Mouse (Mus musculus) right cerebral cortex, postnatal 36 days (tissue): Measurements from ENCODE around the gene Slc1a7.
A peak's percentile ranks its signal among the peaks of the same experiment; 100 is the strongest.

Experiments
- DNase-seq, 2 experiments: peaks; one replicate each; pipeline ENCODE4 v3.0.0; 2022; ENCODE audit warnings: low spot score in 2 of 2, mixed read lengths in 1 of 2

The Slc1a7 gene

DNA sequence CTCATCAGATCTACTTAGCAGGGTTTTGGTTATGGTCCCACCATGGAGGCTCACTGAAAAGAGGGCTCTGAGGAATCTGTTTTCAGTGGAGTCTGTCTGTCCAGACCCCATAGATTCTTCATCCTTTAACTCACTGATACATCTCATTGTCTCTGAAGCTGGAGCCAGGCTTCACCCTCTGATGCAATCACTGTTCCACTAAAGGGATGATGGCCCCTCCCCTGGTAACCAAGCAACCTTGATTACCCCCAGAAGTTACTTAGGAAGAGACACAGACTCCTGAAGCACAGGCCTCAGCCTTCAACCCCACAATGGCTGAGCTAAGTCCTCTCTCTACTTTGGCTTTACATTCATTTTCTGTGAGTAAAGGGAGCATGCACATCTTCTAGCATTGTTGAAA lies 1.6 kb downstream of the Slc1a7 start:
- DNase-seq: no peak

DNA sequence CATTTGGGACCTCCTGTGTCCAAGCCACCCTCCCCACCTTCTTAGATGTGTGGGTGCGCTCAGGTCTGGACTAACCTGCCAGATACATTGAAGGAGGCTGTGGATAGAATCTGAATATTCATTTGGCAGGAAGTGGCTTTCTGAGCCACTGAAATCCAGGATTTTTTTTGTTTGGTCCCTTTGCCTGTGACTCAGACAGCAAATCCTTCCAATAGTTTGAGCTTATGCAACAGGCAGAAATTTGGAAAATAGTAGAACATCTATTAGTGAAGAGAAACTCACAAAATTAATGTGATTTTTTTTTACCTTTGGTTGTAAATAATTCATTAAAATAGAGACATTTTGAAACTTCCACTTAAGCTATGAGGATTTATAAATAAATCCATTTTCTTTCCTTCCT lies 3.0 kb downstream of the Slc1a7 start:
- DNase-seq: no peak

DNA sequence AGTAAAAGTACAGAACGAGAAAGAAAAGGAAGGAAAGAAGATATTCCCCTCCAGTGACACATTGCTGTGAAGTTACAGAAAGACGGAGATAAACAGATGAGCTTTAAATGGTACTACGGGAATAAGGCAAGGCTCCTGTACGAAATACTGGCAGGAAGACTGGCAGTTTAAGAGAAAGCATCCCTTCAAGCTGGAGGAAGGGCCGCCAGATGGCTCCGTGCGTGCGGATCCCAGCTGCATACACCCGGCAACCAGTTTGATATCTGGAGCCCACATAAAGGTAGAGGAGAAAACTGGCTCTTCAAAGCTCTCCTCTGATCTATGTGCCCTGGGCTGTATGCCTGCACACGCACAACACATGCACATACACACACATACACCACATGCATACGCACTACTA lies 6.4 kb downstream of the Slc1a7 start:
- DNase-seq: no peak

DNA sequence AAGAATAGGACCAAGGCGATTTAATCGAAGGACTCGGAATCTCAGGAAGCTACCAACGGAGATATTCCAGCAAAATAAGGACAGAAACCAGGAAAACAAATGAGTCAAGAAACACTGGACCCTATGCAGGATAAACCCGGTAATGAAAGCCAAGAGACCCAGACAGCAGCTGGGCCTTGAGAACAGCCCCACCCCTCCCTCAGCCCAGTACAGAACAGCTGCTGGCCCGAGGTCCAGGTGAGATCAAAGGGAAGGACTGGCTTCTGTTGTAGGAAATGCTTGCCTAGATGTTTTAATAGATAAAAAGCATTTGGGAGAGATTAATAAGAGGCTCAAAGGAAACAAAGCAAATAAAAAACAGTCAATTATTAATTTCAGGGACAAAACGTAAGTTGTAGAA lies 6.9 kb downstream of the Slc1a7 start:
- DNase-seq: no peak

DNA sequence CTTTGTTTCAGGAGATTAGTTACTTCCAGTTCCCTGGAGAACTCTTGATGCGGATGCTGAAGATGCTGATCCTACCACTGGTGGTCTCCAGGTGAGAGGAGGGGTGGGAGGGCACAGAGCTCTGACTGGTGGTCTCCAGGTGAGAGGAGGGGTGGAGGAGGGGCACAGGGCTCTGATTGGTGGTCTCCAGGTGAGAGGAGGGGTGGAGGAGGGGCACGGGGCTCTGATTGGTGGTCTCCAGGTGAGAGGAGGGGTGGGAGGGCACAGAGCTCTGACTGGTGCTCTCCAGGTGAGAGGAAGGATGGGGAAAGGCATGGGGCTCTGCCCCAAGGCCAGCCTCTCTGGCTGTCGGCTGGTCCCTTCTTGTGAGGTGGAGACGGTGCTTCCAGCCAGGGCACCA lies 9.5 kb downstream of the Slc1a7 start:
- DNase-seq: no peak

DNA sequence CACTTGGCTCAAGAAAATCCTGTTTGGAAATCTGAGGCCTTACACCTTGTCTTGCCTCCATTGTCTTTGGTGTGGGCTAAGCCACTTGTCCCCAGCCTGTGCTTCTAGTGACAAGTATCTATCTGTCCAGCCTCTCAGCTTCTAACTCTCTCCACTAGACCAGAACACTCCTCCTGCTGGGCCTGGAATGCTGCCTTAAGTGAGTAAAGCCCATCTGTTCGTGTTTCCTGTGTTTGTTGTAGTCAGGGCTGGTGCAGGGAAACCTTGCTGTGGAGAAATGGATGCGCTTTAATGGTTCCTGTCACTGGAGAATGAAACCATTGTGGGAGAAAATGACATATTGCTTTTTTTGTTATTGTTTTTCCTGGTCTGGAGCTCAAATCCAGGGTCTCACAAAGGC lies 11.4 kb downstream of the Slc1a7 start:
- no peak for DNase-seq

DNA sequence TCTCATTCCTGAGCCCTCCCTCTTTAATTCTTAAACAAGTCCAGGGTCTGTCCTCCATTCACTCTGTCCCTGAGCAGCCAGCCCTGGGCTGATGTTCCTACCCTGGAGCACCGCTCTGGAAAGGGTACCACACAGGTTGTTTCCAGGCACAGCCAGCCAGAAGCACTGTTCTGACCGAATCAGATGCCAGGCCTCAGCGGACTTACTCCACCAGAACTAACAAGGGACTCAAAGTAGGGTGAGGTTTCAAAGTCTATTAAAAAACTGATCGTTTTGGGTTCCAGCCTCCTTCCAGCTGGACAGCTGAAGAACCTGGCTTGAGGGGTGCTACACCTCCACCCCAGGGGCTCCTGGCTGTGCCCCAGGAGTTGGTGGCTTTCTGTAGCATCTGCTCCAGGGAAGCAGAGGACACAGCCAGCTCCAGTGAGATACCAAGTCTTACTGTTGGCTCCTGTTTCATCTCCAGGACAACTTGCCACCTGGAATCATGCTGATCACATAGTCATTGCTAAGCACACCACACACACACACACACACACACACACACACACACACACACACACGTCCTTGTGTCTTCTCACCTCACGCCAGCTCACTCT lies 12.0 kb downstream of the Slc1a7 start:
- DNase-seq: no peak

DNA sequence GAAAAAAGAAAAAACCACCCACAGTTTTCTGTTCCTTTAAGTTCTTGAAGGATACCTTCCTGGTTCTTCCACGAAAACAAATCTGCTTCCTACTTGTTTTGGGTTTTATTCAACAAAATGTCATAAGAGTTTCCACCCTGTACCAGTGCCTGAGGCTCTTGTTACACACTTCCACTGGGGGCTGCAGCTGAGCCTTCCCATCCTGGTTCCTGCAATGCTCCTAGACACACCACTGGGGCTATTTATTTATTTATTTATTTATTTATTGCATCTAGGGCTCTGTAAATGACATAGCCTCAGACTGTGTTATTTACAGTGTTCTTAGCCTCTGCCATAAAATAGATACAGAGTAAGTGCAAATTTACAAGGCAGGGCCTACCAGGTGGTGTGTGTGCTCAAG lies 15.6 kb downstream of the Slc1a7 start:
- DNase-seq: no peak

DNA sequence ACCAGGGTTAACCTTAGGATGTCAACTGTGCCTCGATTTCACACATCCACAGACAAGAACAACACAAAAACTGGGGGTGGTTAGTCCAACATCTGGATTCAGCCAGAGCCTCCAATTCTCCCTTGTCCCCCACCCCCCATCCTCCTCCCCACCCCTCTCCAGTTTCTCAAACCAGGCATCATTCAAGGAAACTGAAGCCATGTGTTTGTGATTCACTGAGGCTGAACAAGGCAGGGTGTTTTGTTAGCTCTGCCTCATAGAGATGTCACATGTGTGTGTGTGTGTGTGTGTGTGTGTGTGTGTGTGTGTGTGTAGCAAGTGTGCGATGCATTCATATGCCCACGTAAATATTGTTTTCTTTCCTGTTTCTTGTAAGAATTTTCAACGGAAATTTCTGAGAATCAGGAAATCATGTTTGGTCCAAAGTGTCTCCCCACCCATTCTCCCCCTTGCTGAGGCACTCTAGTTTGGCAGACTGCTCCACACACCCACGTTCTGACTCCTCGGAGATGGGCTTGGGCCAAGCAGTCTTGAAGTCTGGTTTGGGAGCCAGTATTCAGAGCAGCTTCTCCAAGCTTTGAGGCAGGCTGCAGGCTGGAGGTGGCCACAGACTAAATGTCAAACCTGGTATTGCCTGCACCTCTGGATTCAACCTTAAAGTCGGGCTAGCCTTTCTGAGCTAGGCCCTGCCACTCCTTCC lies 16.3 kb downstream of the Slc1a7 start:
- DNase-seq: peak; percentile 84 to 90

DNA sequence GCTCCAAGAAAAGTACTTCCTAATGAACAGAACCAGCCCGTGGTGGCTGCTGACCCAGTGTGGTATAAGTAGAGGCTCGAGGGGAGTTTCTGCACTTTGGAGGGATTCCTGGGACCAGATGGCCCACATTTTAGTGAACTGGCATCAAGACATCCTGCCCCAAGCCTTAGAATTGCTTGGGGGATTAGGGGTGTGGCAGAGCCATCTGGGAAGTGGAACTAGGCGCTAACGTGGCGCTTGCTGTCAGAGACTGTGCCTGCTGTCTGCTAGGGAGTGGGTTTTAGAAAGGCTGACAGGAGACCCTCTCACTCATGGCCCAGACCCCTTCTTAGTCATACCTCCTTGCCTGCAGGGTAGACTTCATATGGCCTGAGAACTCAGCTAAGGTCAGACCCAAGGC lies 17.7 kb downstream of the Slc1a7 start:
- DNase-seq: no peak

DNA sequence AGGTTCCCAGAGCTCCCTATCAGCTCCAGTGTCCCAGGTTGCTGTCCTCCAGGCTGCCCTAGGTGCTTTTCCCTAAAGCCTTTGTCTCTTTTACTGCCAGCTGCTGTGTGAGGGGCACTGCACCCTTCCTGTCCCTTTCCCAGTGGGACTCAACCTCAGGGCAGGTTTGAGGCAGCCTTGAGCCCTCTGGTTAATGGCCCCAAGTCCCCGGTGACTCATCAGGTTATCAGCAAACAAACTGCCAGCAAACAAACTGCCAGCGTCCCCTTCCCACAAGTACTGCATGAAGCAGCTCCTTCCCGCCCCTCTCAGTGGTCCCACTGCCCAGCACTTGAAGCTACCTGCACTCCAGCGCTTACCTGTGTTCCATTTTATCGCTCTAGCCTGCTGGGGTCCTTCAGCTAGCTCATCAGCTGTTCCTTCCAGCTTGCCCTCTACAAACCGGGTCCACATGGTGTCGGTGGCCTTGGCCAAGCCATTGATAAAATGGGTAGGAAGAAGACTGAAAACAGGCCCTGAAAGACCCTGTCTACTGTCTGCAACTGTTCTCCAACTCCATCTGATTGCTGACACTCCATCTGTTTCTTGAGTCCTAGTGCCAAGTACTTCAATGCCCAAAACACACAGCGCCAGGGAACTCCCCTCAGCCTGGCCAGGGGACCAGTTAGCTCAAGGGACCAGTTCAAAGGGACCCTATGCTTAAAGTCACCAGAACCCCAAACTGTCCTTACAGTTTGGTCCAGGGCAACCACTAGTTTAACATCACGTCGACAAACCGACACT lies 18.4 kb downstream of the Slc1a7 start:
- no peak for DNase-seq

DNA sequence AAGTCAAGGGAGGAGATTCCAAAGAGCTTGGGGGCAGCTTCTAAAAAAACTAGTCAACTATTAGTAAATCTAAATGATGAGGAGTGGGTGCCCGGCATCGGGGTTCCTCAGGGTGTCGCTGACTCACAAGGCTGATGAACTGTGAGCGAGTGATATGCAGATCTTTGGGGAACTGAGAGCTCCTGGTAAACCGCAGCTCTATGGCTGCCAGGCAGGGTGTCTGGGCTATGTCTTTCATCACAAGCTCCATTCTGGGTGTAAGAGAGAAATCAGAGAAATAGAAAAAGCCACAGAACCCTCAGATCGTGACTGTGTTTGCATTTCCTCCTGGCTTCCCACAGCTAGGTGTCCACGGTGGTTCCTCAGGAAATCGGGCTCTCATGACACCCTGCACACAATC lies 20.8 kb downstream of the Slc1a7 start:
- no peak for DNase-seq

DNA sequence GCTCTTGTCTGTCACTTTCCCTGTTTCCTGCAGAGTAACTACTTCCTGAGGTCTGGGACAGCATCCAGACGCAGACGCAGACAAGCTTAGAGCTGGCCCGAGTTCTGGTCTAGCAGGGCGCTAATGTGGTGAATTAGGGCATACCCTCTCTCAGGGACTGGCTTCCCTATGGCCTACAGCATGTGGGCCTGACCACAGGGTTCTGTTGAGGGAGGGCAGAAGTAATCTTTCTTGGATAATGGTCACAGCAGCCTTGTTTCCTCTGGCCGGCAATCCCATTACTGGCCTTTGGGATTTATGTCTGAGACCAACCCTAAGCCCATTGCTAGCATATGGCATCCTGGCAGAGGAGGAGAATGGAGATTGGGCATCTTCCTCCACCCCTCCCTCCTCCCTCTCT lies 22.7 kb downstream of the Slc1a7 start:
- no peak for DNase-seq

DNA sequence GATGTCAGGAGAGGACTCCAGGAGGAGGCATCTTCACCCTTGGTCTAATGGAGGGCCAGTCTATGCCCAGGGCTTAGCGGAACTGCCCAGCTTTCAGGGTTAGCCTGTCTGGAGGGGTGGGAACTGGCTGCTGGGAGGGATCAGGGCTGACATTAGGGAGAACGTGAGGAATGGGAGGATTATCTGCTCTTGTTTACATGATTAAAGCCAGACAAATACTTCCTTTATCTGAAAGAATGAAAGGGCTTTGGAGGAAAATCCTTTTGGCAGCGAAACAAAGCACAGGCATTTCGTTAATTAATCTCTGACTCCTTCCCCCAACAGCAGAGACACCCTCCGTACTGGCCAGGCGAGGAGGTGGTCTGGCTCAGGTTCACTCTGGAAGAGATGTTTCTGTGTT lies 23.7 kb downstream of the Slc1a7 start:
- DNase-seq: no peak

DNA sequence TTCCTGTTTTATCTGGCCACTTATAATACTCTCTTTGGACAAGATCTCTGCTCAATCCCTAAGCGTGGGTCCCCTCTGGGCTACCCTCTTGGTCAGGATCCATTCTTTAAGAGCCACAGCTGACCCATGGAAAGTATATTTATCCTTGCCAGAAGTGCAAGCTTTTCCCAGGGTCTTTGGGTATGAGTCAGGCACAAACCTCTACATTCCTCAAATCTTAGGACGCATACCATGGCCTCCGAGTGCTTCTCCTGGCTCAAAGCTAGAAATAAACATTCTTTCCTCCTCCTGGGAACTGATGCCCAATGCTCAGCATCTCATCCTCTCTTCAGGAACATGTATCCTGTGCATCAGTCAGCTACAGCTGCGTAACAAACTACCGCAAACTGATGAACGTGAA lies 26.9 kb downstream of the Slc1a7 start:
- no peak for DNase-seq

DNA sequence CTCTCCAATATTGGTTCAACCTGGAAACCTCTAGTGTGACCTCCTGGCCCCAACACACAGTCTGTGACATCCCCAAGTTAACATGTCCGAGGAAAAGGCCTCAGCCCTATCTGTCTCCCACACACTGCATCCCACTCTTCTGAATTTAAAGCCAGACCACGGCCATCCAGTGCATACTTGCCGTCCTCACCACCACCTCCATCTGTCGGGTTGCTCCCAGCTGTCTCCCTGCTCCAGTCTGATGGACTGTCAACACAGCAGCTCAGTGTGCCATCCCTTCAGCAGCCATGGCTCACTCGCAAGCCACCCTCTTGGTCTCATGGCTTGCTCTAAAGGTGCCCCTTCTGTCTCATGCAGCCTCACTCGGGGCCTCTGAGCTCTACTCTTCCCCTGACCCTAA lies 27.6 kb downstream of the Slc1a7 start:
- DNase-seq: no peak

DNA sequence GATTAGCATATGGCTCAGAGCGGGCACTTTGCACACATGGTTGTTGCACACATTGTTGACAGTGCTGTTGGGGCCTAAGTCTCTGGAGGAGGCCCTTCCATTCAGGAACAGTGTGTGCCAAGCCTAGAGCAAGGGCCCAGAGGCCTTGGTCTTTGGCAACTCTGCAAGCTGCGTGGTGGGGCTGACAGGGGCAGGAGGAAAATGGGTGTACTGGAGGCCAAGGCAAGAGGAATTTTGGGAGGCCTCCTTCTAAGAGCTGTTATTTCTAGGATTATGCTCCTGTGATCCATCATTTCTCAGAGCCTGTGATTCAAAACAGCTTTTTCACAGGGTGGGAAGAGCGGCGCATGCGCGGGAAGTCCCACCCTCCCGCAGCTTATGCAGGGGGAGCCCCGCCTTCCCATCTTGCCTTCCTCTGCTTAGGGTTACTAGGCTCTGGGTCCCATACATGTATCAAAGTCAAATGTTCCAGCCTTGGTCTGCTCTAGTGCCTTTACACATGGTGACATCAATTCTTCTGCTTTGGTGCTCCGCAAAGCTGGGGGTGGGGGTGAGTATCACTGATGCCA lies 28.4 kb downstream of the Slc1a7 start:
- no peak for DNase-seq

DNA sequence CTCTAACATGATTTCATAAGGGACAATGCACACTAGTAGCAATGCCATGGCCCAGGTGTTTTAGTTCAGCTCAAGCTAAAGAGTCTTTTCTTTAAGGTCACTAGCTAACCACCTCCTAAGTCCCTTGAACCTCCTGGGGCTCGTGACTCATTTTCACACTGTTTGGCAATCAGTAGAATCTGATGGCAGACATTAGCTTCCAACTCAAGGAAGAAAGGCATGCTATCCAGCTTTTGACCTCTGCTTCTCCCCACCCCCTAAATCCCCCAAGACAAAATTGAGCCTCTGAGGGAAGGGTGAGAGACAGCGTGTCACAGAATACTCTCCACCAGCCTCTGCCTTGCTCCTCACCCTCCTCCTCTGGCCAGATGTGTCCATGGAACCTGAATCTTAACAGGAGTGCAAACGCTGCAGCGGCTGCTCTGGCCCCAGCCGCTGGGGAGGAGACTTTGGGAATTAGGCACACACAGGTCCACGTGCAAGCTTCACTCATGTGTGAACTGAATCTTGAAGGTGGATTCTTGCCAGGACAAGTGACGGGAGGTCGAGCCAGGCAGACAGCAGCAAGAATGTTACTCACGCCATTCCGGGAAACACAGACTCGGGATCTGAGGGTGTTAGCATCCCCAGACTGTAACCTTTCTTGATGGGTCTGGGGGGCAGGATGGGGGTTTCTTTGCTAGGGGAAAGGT lies 30.7 kb downstream of the Slc1a7 start:
- no peak for DNase-seq

DNA sequence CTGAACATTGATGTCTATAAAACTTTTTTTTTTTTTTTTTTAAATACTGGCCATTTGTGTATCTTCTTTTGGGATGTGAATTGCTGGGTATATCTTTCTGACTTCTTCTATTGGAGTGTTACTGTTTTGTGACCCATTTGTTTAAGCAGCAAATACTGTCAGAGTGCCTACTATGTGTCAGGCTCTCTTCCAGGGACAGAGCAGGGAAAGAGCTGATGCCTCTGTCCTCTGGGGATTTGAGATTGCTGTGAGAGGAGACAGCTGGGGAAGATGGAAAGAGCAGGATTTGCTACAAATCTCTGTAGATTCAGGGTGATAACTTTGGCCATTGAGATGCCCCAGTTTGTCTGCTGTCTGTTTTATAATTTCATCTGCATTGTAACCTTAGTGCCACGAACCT lies 31.2 kb downstream of the Slc1a7 start:
- no peak for DNase-seq

DNA sequence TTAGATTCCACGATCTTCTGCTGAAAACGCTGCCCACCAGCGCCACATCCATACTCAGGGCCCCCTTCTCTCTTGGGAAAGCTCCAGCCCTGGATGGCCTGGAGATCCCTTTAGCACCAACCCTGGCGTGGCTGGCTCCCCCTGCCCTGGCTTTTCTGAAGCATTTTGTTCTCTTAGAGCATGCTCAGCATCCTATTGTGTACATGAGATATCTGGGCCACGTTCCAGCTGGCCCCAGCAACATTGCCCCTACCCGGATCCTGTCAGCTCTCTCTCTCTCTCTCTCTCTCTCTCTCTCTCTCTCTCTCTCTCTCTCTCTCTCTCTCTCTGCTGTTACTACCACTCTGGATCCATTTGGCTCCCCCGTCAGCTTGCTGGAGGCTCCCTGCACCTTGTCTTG lies 37.2 kb downstream of the Slc1a7 start:
- DNase-seq: no peak

DNA sequence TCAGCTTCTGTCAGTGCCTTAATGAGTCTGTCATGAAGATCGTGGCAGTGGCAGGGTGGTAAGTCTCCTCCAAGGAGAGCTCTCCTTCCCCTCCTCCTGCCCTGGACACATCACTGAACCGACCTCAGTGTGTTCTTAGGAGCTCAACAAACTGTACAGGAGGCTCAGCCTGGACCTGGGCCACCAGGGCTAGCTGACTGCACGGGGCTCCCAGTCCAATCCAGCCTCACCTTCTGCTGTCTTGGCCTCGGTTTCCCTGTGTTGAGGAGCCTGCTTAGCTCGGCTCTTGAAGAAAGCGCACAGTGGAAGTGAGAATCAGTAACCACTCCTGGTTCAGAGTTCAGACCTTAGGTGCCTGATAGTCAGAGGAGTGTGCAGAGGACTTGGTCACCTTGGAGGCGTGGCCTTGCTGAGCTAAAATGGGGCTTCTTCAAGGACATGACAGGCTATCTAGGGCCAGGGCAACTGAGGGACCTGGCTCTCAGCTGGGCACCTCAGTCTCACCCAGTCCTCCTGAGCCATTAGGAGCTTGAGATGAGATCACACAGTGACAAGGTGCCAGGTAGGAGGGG lies 39.5 kb downstream of the Slc1a7 start:
- DNase-seq: no peak

DNA sequence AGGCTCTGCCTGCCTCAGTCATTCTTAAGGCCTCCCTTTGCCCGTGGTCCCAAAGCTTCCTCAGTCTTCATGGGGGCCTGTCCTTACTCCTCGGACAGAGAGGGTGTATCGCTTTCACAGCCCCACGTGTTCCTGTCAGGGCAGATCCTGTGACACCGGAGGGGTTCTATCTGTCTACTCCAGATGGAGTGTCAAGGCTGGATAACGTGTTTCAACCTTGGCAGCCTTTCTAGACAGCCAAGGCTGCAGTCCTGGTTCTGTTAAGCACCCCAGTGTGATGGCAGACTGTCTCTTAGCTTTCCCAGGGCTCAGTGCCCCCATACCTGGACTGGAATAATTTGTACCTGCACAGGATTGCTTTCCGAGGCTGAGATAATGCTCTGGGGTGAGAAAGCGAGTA lies 40.4 kb downstream of the Slc1a7 start:
- DNase-seq: no peak
